Mouse (Mus musculus) brain, adult 2 months (tissue): ENCODE results near the gene Grid2.

Experiments used
- DNase-seq: peaks from one replicate; pipeline ENCODE4 v3.0.0; 2011; ENCODE audit warnings: low read depth, low spot score

Grid2 gene

GRCm38 (mm10) chr6:63609570-63609969 is 353.9 kb downstream of the Grid2 start:
- peak; percentile 23 for DNase-seq

GRCm38 (mm10) chr6:63635970-63636369 is 380.3 kb downstream of the Grid2 start:
- DNase-seq, result no peak

- DNase-seq, result peak; percentile 13
Measured at GRCm38 (mm10) chr6:63659423-63659822, 403.7 kb downstream of the Grid2 start.

GRCm38 (mm10) chr6:63685689-63686088 is 430.0 kb downstream of the Grid2 start:
- peak; percentile 44 for DNase-seq

- DNase-seq, result no peak
Measured at GRCm38 (mm10) chr6:63701684-63702083, 446.0 kb downstream of the Grid2 start.

- DNase-seq, result peak; percentile 12
Measured at GRCm38 (mm10) chr6:63733740-63734139, 478.1 kb downstream of the Grid2 start.

GRCm38 (mm10) chr6:63762535-63762934 is 506.9 kb downstream of the Grid2 start:
- DNase-seq, result peak; percentile 17

- no peak for DNase-seq
Measured at GRCm38 (mm10) chr6:63794679-63795078, 539.0 kb downstream of the Grid2 start.

- DNase-seq, result no peak
Measured at GRCm38 (mm10) chr6:63820236-63820635, 564.6 kb downstream of the Grid2 start.

GRCm38 (mm10) chr6:63862628-63863027 is 607.0 kb downstream of the Grid2 start:
- peak; percentile 54 for DNase-seq

GRCm38 (mm10) chr6:63877088-63877764 is 621.5 kb downstream of the Grid2 start:
- peak; percentile 65 for DNase-seq

GRCm38 (mm10) chr6:63877765-63878345 is 622.2 kb downstream of the Grid2 start:
- no peak for DNase-seq

GRCm38 (mm10) chr6:63894714-63895113 is 639.0 kb downstream of the Grid2 start:
- no peak for DNase-seq

- DNase-seq, result no peak
Measured at GRCm38 (mm10) chr6:63898171-63898570, 642.5 kb downstream of the Grid2 start.

- DNase-seq, result no peak
Measured at GRCm38 (mm10) chr6:63917035-63917570, 661.4 kb downstream of the Grid2 start.

- no peak for DNase-seq
Measured at GRCm38 (mm10) chr6:63921951-63922350, 666.3 kb downstream of the Grid2 start.

- DNase-seq, result no peak
Measured at GRCm38 (mm10) chr6:63931201-63931600, 675.5 kb downstream of the Grid2 start.

- DNase-seq, result peak; percentile 48
Measured at GRCm38 (mm10) chr6:63946721-63947120, 691.0 kb downstream of the Grid2 start.

GRCm38 (mm10) chr6:63963789-63964188 is 708.1 kb downstream of the Grid2 start:
- peak; percentile 39 for DNase-seq

GRCm38 (mm10) chr6:63964269-63964668 is 708.6 kb downstream of the Grid2 start:
- peak; percentile 27 for DNase-seq

GRCm38 (mm10) chr6:63964735-63965134 is 709.1 kb downstream of the Grid2 start:
- DNase-seq, result peak; percentile 25

- no peak for DNase-seq
Measured at GRCm38 (mm10) chr6:64046084-64046483, 790.4 kb downstream of the Grid2 start.

GRCm38 (mm10) chr6:64046732-64047131 is 791.1 kb downstream of the Grid2 start:
- DNase-seq, result no peak
